Mouse (Mus musculus) forebrain, embryonic 13.5 days (tissue): ENCODE data around the gene Hoxb2. TPM values are rescaled to one million over a fixed set of nuclear protein-coding genes. Genes with fewer than 3 reads are reported as not detected.

Source experiments
- ATAC-seq: fragments of 200-750 bp; cut with Nextera tagmentation; 2 replicates; pipeline ENCODE4 v1.8.0; 2017
- H3K27ac ChIP-seq: fragments of 300-500 bp; sonication (generic); 2 replicates; pipeline ENCODE4 v1.5.1; 2015; ENCODE audit warnings: inconsistent platforms, mild to moderate bottlenecking, moderate library complexity
- H3K27me3 ChIP-seq: fragments of 300-500 bp; sonication (generic); 2 replicates; pipeline ENCODE4 v1.6.1; 2015; ENCODE audit warnings: mild to moderate bottlenecking, inconsistent platforms
- H3K36me3 ChIP-seq: fragments of 300-500 bp; sonication (generic); 2 replicates; pipeline ENCODE4 v1.6.1; 2015; ENCODE audit warnings: mild to moderate bottlenecking, inconsistent platforms; ENCODE audit not compliant: poor library complexity, severe bottlenecking
- H3K4me1 ChIP-seq: fragments of 300-500 bp; sonication (generic); 2 replicates; pipeline ENCODE4 v1.6.1; 2015; ENCODE audit warnings: inconsistent platforms
- H3K4me2 ChIP-seq: fragments of 300-500 bp; sonication (generic); 2 replicates; pipeline ENCODE4 v1.6.1; 2015; ENCODE audit warnings: inconsistent platforms, mild to moderate bottlenecking, moderate library complexity
- H3K4me3 ChIP-seq: fragments of 300-500 bp; sonication (generic); 2 replicates; pipeline ENCODE4 v1.5.1; 2015; ENCODE audit warnings: mild to moderate bottlenecking, inconsistent platforms
- H3K9ac ChIP-seq: fragments of 300-500 bp; sonication (generic); 2 replicates; pipeline ENCODE4 v1.6.1; 2015; ENCODE audit warnings: mild to moderate bottlenecking, inconsistent platforms
- H3K9me3 ChIP-seq: fragments of 300-500 bp; sonication (generic); replicated peaks from 2 replicates; pipeline ENCODE4 v1.6.1; 2016; ENCODE audit warnings: inconsistent platforms
- WGBS: fragments of 180-500 bp; shearing (Covaris S2); methylation state at CpG from one replicate; pipeline ENCODE4 v1.1.7; 2015; 5-methylcytosine and 5-hydroxymethylcytosine counted together
- polyA plus RNA-seq: library from polyadenylated mRNA; unstranded; fragments of >200 nt; fragmentation: Nextera tagmentation; extraction: Ambion mirVana; gene quantifications from 2 replicates; pipeline ENCODE4 v1.2.1, GENCODE M21; 2015

The Hoxb2 gene
- polyA plus RNA-seq, 1 experiment from 2014 or later, result not detected

GRCm38 (mm10) chr11:96319071-96319902, 31.0 kb upstream of the Hoxb2 start:
- Histone ChIP-seq H3K4me1 (no peaks in the 10 kb centered on the region), H3K4me2 (peak overlapping the region; percentile 44), H3K27me3 (peaks cover 100% of the 10 kb centered on the region), H3K36me3 (no peaks in the 10 kb centered on the region), H3K9me3 (no peaks in the 10 kb centered on the region), H3K4me3 (peak overlapping the region; percentile 25), H3K27ac (no peak overlapping the region), H3K9ac (no peak overlapping the region)
- no peak for ATAC-seq
- under 1% methylated on average over 17 of the region's 34 CpGs for WGBS

DNA sequence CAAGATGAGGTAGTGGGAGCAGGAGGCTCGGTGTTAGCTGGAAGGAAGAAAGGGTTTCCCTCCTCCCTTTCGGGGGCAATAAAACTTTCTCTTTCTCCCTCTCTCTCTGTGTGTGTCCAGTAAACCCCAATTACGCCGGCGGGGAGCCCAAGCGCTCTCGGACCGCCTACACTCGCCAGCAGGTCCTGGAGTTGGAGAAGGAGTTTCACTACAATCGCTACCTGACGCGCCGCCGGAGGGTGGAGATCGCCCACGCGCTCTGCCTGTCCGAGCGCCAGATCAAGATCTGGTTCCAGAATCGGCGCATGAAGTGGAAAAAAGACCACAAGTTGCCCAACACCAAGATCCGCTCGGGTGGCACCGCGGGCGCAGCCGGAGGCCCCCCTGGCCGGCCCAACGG, 30.4 kb upstream of the Hoxb2 start:
- no peaks in the 10 kb centered on the region for H3K9me3 ChIP-seq
- H3K27me3 ChIP-seq, result peaks cover 100% of the 10 kb centered on the region
- no peak overlapping the region for H3K27ac ChIP-seq
- no peak overlapping the region for H3K4me2 ChIP-seq
- H3K4me1 ChIP-seq, result no peaks in the 10 kb centered on the region
- H3K4me3 ChIP-seq, result no peak overlapping the region
- no peaks in the 10 kb centered on the region for H3K36me3 ChIP-seq
- WGBS, result under 1% methylated on average over 29 of the region's 29 CpGs
- no peak for ATAC-seq
- no peak overlapping the region for H3K9ac ChIP-seq

GRCm38 (mm10) chr11:96320688-96321087, 29.6 kb upstream of the Hoxb2 start:
- peaks cover 100% of the 10 kb centered on the region for H3K27me3 ChIP-seq
- no peak overlapping the region for H3K27ac ChIP-seq
- H3K9ac ChIP-seq, result no peak overlapping the region
- no peaks in the 10 kb centered on the region for H3K9me3 ChIP-seq
- H3K4me1 ChIP-seq, result no peaks in the 10 kb centered on the region
- no peak overlapping the region for H3K4me2 ChIP-seq
- no peak for ATAC-seq
- no peaks in the 10 kb centered on the region for H3K36me3 ChIP-seq
- under 1% methylated on average over 17 of the region's 17 CpGs for WGBS
- H3K4me3 ChIP-seq, result no peak overlapping the region

GRCm38 (mm10) chr11:96321846-96322245, 28.5 kb upstream of the Hoxb2 start:
- Histone ChIP-seq H3K4me1 (no peaks in the 10 kb centered on the region), H3K9me3 (no peaks in the 10 kb centered on the region), H3K9ac (no peak overlapping the region), H3K4me3 (no peak overlapping the region), H3K27me3 (peaks cover 100% of the 10 kb centered on the region), H3K4me2 (no peak overlapping the region), H3K27ac (no peak overlapping the region), H3K36me3 (no peaks in the 10 kb centered on the region)
- ATAC-seq, result no peak
- 5% methylated on average over 5 of the region's 5 CpGs for WGBS

- no peaks in the 10 kb centered on the region for H3K9me3 ChIP-seq
- peaks cover 100% of the 10 kb centered on the region for H3K27me3 ChIP-seq
- H3K4me1 ChIP-seq, result no peaks in the 10 kb centered on the region
- no peak for ATAC-seq
- no peak overlapping the region for H3K4me2 ChIP-seq
- 5% methylated on average over 6 of the region's 6 CpGs for WGBS
- no peaks in the 10 kb centered on the region for H3K36me3 ChIP-seq
- H3K27ac ChIP-seq, result no peak overlapping the region
- no peak overlapping the region for H3K9ac ChIP-seq
- no peak overlapping the region for H3K4me3 ChIP-seq
These were observed 27.6 kb upstream of the Hoxb2 start for GRCm38 (mm10) chr11:96322738-96323137.

DNA sequence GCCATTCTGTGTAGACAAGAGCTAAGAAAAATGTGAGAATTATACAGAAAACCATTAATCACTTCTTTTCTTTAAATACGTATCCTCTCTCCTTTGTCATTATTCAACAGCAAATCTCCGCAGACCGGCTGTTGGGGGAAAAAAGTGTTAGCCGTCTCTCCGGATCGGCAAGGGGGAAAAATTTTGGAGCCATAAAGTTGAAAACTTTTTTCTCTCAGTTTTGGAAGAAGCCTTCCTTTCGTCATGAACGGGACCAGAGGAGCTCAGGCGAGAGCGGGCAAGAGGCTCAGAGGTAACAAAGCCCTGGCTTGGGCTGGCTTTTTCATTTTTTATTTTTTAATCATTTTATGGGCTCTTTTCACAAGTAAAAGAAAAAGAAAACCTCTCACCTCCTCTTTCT, 27.2 kb upstream of the Hoxb2 start, which contains the start of gene Hoxb3:
Gene Hoxb3, plus strand, starts transcription at position 173 of the 400 bp plus-strand sequence.
- H3K9me3 ChIP-seq, result no peaks in the 10 kb centered on the region
- H3K27ac ChIP-seq, result no peak within 1 kb of the TSS
- no peak within 1 kb of the TSS for H3K9ac ChIP-seq
- no peaks in the 10 kb centered on the region for H3K36me3 ChIP-seq
- peaks cover 100% of the 10 kb centered on the region for H3K27me3 ChIP-seq
- no peak within 1 kb of the TSS for H3K4me3 ChIP-seq
- no peak within 1 kb of the TSS for H3K4me2 ChIP-seq
- WGBS, result 0% methylated on average over 10 of the region's 10 CpGs
- no peak for ATAC-seq
- no peaks in the 10 kb centered on the region for H3K4me1 ChIP-seq

DNA sequence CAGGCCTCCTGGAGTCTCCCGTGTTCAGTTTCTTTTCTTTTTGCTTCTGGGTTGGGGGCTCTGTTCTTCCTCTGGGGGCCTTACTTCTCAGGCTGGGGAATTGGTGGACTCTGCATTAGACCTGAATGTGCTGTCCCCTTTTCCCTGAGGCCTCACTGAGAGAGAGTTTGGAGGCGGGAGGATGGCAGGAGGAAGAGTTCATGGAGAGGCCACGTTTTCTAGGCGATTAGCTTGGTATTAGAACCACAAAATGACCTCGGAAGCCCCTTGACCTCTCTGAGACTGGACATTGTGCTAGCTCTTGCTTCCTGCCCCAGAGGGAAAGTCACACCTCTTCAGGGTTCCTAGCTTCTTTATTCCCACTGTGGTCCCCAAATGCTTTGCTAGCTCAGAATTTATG, 26.2 kb upstream of the Hoxb2 start:
- no peak overlapping the region for H3K27ac ChIP-seq

DNA sequence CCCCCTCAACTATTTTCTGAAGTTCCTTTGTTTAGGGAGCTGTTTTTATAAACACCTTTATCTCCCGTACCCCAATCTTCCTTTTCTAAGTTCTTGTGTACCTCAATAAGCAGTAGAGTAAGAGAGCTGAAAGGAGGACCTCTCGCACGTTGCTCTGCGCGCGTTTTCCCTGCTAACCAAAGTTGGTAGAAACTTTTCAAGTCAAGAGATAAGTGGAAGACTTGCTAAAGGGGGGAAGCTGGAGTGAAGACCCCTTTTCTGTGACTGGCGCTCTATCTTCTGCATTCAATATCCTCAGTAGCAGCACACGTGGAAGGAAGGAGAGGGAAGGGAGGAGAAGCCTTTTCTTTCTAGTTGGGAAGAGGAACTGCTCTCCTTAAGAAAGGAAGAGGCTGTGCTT, 25.4 kb upstream of the Hoxb2 start:
- H3K9ac ChIP-seq, result no peak overlapping the region
- H3K27me3 ChIP-seq, result peaks cover 100% of the 10 kb centered on the region
- H3K4me3 ChIP-seq, result no peak overlapping the region
- WGBS, result 4% methylated on average over 8 of the region's 8 CpGs
- H3K36me3 ChIP-seq, result no peaks in the 10 kb centered on the region
- no peaks in the 10 kb centered on the region for H3K4me1 ChIP-seq
- no peak overlapping the region for H3K4me2 ChIP-seq
- no peaks in the 10 kb centered on the region for H3K9me3 ChIP-seq
- no peak overlapping the region for H3K27ac ChIP-seq
- no peak for ATAC-seq

More for the DNA sequence above, 26.2 kb upstream of the Hoxb2 start:
- 1% methylated on average over 5 of the region's 5 CpGs for WGBS
- no peak overlapping the region for H3K4me3 ChIP-seq
- peaks cover 100% of the 10 kb centered on the region for H3K27me3 ChIP-seq
- no peaks in the 10 kb centered on the region for H3K4me1 ChIP-seq
- no peaks in the 10 kb centered on the region for H3K36me3 ChIP-seq
- no peaks in the 10 kb centered on the region for H3K9me3 ChIP-seq
- no peak overlapping the region for H3K4me2 ChIP-seq
- no peak for ATAC-seq
- no peak overlapping the region for H3K9ac ChIP-seq

- no peak overlapping the region for H3K4me2 ChIP-seq
- no peaks in the 10 kb centered on the region for H3K9me3 ChIP-seq
- WGBS, result 2% methylated on average over 22 of the region's 22 CpGs
- H3K36me3 ChIP-seq, result no peaks in the 10 kb centered on the region
- peaks cover 100% of the 10 kb centered on the region for H3K27me3 ChIP-seq
- no peak overlapping the region for H3K9ac ChIP-seq
- no peak for ATAC-seq
- H3K4me1 ChIP-seq, result no peaks in the 10 kb centered on the region
- no peak overlapping the region for H3K4me3 ChIP-seq
- H3K27ac ChIP-seq, result no peak overlapping the region
These were observed 24.5 kb upstream of the Hoxb2 start for GRCm38 (mm10) chr11:96325747-96326212.

DNA sequence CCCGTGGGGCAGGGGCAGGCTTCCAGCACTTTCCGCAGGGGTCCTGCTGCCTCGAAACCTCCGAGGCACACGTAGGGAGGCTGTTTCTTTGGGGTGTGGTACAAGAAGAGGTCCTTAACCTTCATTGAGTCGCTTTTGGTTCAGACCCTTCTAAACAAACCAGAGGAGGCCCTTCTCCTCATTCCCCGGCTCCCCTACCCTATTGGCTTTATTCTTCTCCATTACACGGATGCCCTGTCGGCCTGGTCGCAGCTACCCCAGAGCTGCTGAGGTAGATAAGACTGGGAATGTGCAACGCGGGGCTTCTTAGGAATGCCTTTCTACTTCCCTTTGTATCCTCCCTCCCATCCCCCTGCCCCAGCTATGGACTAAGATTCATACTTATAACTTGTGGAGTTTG, 23.6 kb upstream of the Hoxb2 start:
- no peak overlapping the region for H3K9ac ChIP-seq
- peaks cover 100% of the 10 kb centered on the region for H3K27me3 ChIP-seq
- H3K9me3 ChIP-seq, result no peaks in the 10 kb centered on the region
- WGBS, result 2% methylated on average over 12 of the region's 12 CpGs
- no peaks in the 10 kb centered on the region for H3K36me3 ChIP-seq
- no peaks in the 10 kb centered on the region for H3K4me1 ChIP-seq
- ATAC-seq, result no peak
- H3K27ac ChIP-seq, result no peak overlapping the region
- H3K4me3 ChIP-seq, result no peak overlapping the region
- no peak overlapping the region for H3K4me2 ChIP-seq

DNA sequence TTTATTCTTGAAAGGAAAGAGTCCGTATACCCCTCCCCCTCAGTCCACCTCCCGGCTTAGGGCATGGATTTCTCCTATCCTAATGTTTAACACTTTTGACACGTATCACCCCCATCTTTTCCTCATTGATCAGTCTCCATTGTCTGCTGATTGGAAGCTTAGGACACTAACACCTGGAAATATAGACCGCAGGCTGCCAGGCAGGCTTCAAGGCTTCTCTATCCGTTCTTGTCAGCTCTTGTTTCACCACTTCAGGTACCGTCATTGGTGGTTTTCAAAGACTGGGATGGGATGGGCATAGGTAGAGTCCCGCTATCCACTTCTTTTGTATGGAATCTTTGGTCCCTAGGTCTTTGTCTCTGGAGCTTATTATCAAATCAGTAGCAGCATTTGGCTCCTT, 23.2 kb upstream of the Hoxb2 start:
- Histone ChIP-seq H3K27me3 (peaks cover 100% of the 10 kb centered on the region), H3K4me1 (no peaks in the 10 kb centered on the region), H3K9ac (no peak overlapping the region), H3K36me3 (no peaks in the 10 kb centered on the region), H3K4me3 (no peak overlapping the region), H3K27ac (no peak overlapping the region), H3K4me2 (no peak overlapping the region), H3K9me3 (no peaks in the 10 kb centered on the region)
- WGBS, result 2% methylated on average over 7 of the region's 7 CpGs
- no peak for ATAC-seq

DNA sequence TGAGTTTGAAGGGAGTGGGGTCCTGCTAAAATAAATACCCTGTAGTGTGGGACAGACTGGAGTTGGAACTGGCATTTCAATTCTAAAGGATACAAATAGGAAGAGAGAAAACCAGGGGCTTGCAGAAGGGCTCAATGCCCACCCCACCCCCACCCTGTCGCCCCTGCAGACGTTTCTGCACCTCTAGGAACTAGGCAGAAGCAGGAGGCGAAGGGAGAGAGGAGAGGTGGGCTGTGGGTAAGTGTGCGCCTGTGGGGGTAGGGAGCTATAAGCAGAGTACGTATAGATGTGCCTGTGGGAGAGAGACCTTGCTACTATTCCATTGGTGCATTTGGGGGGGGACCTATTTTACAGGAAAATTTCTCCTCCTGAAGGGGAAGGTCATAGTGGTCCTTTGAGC, 22.6 kb upstream of the Hoxb2 start:
- no peaks in the 10 kb centered on the region for H3K36me3 ChIP-seq
- no peak overlapping the region for H3K9ac ChIP-seq
- H3K27me3 ChIP-seq, result peaks cover 100% of the 10 kb centered on the region
- H3K27ac ChIP-seq, result no peak overlapping the region
- no peaks in the 10 kb centered on the region for H3K9me3 ChIP-seq
- H3K4me1 ChIP-seq, result no peaks in the 10 kb centered on the region
- WGBS, result 3% methylated on average over 5 of the region's 5 CpGs
- no peak for ATAC-seq
- no peak overlapping the region for H3K4me2 ChIP-seq
- no peak overlapping the region for H3K4me3 ChIP-seq

- Histone ChIP-seq H3K27ac (no peak overlapping the region), H3K36me3 (no peaks in the 10 kb centered on the region), H3K9me3 (no peaks in the 10 kb centered on the region), H3K27me3 (peaks cover 100% of the 10 kb centered on the region), H3K4me2 (no peak overlapping the region), H3K4me1 (no peaks in the 10 kb centered on the region), H3K4me3 (no peak overlapping the region), H3K9ac (no peak overlapping the region)
- WGBS, result 4% methylated on average over 8 of the region's 8 CpGs
- no peak for ATAC-seq
These were observed 21.7 kb upstream of the Hoxb2 start for GRCm38 (mm10) chr11:96328605-96329004.
